Mouse (Mus musculus) gastrocnemius, postnatal 25 days (tissue): ENCODE results near the gene Akap13. TPM values are rescaled to one million over a fixed set of nuclear protein-coding genes. Genes with fewer than 3 reads are reported as not detected.

Experiments used
- DNase-seq: peaks from one replicate; pipeline ENCODE4 v3.0.0; 2022
- microRNA-seq, 2 experiments: library from miRNA; unstranded; fragments of <30 nt; microRNA quantifications; one replicate each; pipeline ENCODE4 v1.2.0; 2021; ENCODE audit warnings: borderline replicate concordance in 2 of 2
- total RNA-seq, 2 experiments: library from RNA; stranded (reverse); gene quantifications; 1 replicate in 1 of 2; 2 replicates in 1 of 2; pipeline ENCODE4 v1.2.3; 2021

Akap13 gene
- total RNA-seq, 2 experiments from 2014 or later, result 51.5 to 63.2 TPM

DNA sequence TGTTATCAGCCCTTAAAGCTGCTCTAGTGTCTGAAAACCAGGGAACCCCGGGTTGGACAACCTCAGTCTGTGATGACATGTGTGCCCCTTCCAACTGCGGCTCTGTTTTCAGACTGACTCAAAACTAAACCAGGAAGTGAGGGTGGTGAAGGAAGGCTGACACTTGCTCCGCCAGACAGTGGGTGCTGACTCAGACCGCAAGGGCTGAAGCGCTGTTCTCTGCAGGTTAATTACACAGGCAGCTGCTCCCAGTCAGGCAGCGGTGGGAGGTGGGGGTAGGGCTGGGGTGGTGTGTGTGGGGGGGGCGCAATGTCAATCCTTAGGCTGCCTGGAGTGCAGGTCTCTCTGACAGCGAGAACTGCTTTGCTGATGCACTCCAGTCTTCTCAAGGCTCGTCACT is 341.1 kb downstream of the Akap13 start:
- peak; percentile 26 for DNase-seq

DNA sequence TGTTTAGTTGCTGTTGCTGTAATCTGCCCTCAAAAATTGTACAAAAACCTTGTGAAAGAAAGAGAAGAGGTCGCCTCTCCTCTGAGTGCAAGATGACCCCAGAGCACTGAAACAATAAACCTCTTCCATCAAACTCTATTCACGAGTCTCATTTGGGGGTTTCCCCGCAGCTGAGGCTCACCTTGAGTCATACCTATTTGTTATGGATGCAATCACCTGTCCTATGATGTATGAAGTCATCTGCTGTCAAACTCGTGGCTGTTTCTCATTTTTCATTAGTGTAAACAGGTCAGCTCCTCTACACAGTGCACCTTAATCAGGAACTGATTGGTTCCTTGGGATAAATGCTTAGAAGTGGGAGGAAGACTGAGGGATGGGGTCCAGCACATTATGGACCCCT is 345.2 kb downstream of the Akap13 start:
- no peak for DNase-seq

DNA sequence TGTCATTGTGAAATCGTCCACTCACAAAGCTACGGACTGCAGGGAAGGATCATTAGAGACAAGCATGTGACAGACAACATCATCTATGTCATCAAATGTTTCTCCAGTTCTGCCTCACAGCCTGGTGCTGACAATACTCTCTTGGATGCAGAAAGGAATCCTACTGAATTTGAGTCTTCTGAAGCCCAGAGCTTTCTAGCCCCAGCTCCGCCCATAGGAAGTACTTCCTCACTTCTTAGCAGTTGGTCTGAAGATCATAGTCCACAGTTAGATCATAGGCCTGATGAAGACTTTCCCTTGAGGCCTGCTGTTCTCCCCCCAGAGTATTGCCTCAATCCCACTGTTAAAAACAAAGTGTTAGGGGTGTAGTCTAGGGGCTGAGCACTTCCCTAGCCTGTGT is 345.7 kb downstream of the Akap13 start:
- no peak for DNase-seq

DNA sequence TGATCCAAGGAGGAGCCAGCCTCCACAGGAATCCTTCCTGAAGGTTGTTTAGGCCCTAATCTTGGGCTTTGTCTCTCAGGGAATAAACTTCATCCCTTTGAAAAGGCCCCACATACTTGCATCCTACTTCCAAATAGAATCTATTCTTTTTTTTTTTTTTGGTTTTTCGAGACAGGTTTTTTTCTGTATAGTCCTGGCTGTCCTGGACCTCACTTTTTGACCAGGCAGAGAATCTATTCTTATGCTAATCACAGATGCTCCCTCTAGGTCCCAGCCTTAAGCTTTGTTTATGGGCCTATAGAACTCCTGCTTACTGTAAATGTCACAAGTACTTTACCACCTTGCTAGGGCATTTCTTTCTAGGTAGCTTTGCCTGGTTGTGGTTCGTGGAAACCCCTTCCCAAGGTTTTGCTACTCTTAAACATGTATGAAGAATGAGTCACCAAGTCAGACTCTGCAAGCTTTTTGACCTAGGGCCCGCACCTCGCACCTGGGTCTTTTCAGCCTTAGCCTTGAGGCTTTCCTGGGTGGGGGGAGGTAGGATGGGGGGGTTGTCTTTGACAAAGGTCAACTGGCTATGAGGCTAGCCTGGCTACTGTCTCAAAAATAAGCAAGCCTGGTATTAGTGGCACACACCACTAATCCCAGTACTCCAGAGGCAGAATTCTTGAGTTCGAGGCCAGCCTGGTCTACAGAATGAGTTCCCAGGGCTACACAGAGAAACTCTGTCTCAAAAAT is 346.5 kb downstream of the Akap13 start:
- no peak for DNase-seq

DNA sequence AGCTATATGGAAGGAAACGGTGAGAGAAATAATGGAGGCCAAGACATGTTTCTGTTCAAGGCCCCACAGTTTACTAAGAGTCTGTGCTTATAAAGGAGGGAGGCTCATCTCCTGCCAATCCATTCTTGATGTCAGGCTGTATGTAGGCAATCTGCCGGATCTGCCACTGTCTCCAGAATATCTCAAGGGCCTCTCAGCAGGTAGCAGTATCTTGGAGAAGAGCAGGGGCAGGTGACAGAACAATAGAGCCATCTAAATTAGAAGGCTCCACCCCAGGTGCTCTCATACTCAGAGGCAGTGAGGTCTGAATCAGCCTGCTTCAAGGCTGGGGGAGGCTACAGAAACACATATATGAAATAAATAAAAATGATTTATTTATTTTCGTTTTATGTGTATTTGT is 347.6 kb downstream of the Akap13 start:
- DNase-seq, result no peak

Small RNA genes lying within 50 kb of the gene (microRNA-seq; reads per million reads assigned to microRNA genes)
- 0 reads per million in 2 experiments for gene Gm23251

Other genes with a start within 250 kb of the Akap13 start
- under 1 TPM; 0.23 to 0.48 TPM for gene Sv2b, start 146.3 kb upstream of the Akap13 start, total RNA-seq